Mouse (Mus musculus): ENCODE measurements around the gene Srsf10.

Srsf10 gene

DNA sequence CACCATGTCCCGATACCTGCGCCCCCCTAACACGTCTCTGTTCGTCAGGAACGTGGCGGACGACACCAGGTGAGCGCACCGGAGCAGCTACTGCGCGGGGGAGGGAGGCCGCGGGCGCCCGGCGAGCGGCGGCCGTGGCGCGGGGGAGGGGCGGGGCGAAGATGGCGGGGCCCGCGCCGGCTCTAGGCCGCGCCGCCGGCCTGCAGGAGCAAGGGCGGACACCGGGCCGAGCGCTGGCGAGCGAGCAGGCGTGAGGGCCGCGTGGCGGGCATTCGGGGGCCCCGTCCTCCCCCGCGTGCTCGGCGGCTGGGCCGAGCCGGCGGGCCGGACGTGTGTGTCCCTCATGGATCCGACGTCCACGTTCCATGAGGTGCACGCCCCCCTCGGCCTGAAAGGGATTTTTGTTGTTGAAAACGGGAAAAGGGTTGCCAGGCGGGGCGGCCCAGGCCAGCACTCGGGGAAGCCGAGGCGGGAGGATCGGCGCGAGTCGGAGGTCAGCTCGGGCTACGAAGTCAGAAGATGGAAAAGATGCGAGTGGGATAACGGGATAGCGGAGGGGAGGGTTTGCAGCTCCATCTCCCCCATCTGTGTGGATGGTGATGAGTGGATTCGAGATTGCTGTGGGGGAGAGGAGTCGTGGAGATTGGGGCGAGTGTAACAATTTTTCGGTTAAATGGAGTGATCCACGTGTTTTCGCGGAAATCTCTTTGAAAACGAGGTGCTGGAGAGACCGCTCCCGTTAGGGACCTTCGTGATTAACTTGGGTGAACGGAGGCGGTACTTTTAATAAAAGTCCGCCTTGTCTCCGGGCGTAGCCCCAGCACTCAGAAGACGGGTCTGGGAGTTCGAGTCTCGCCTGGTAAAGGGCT, 910 bp downstream of the Srsf10 start:
- peak; percentile 82 for DNase-seq (ENCODE audit: low spot score)

DNA sequence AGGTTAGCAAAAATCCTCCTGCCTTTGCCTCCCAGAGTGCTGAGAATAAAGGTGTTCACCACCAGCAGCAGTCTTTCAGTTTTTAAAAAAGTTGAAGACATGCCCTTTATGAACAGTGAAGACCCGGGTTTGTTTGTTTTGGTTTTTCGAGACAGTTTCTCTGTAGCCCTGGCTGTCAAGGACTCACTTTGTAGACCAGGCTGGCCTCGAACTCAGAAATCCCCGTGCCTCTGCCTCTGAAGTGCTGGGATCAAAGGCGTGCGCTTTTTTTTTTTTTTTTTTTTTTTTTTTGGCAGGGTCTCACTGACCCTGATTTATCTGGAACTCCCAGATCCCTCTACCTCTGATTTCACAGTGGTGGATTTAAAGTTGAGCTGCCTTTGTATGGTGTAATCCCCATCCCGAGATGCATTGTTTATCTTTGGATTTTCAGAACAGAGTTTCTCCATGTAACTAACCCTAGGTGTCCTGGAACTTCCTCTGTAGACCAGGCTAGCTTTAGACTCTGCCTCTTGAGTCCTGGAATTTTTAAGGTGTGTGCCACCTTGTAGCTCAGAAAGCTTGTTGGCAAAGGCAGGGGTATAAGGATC, 2.1 kb downstream of the Srsf10 start:
- no peak for DNase-seq (ENCODE audit: low spot score)

DNA sequence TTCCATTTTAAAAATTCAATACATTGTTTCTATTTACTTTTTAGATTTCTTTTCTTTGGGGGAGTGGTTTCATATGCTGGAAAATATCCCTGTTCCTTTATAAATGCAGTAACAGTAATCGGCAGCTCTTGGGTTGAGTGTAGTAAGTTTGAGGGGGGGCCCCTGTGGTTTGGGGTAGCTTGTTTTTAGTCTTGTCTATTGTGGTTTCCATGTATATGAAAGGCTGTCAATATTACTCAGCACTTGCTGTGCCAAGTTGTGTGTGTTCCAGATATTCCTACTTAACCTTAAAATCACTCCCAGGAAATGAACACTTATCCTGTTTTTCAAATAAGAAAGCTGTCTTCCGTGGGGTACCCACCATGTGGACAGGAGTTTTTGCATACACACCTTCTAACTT, 13.4 kb downstream of the Srsf10 start:
- no peak for DNase-seq (ENCODE audit: low spot score)

DNA sequence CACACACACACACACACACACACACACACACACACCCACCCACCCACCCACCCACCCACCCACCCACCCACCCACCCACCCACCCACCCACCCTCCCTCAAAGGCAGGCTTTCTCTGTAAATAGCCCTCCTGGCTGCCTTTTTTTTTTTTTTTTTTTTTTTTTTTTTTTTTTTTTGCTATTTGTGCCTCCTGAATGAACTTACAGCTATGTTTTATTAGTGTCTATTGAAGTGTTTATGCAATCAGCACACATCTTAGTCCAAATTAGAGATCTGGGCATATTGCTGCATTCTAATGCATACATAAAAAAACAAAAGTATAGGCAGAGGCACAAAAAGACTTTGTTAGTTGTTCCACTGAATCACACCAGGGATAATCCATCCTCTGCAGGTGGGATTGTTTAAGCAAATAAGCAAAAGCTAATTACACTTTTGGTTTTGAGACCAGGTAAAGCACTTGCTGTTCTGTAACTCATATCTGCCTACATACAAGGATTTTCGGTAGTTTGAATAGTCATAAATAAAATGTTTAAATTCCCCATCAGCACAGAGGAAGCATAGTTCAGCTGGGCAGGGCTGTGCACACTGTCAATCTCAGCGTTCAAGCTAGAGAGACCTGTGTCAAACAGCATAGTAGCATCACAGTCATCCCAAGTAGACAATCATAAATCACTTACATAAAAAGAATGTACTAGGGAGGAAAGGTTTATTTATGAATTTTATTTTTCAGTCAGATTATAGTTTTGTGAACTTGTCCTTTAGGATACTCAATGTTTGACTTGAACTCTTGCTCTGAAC, 14.9 kb downstream of the Srsf10 start:
- no peak for DNase-seq (ENCODE audit: low spot score)

DNA sequence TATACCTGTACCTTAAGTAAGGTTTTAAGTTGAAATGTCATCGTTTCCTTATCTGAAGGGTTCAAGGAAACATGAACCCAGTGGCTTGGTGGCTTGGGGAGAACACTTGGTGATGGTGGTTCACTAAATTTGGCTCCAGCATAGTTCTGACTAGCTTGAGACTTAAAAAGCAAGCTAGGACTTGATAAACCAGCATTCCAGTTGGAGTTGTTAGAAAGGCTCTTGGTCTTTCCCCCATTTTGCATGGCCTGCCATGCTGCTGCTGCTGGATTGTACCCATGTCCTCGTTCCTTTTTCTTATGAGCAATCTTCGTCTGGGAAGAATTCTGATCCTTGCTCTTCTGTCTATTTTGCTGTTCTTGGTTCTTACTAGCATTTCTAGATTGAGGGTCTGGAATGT, 16.5 kb downstream of the Srsf10 start:
- no peak for DNase-seq (ENCODE audit: low spot score)

DNA sequence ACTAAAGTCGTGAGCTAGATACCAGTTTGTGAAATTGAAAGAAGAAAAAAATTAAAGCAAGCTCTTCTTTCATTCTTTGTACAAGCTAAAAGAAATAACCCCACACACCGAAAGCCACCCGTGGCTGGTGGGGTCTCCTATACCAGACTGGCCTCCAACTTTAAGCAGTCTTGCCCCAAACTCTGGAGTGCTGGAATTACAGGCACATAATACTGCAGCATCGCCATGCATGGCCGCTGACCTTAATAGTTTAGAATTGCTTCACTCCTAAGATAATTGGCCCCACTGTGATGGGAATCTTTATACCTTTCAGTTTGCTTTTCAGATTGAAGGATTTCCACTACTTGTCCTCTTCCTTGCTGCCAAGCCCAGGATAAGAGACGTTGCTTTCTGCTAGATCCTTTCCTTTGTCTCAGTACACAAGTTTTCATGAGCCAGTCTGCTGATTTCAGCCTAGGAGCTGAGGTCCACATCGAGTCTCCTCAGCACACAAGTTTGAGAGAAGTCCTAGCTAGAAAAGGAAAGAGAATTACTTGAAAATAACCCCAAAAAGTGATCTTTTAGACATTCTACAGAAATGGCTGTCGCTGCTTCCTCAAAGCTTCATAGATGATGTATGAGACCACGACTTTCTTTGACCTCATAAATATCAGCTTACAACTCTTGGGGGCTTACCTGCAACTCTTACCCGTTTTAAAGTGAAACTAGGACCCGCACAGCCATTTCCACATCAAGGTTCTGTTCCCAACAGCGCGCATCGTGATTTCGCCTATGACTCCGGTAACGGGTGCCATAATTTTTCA, 17.2 kb downstream of the Srsf10 start:
- no peak for DNase-seq (ENCODE audit: low spot score)

DNA sequence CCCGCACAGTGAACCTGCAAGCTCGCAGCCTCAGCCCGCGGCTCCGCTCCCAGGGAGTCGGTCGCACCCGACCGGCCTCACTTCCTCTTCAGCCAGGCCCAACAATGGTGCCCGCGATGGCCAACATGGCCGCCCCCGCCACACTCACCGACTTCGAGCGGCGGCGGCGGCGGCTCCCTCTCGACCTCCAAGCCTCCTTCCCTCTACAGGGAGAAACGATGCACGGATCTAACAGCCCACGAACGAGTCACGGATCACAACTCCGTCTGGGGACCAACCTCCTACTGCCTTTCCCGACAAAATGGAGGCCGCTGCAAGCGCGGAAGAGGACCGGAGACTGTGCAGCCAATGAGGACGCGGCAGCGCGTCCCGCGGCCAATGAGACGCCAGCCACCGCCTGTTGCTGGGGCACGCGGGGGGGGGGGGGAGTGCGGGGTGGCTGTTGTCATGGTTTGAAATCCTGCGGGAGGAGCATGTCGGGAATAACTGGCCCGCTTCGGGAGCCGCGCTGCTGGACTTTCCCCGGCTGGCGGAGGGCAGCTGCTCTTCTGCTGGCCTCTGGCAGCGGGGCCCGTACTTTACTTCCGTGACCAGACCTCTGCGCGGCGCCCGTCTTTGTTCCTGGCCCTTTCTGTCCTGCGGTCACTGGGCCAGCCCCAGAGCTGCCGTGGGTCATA, 18.1 kb downstream of the Srsf10 start, which contains the start of gene Pnrc2:
Pnrc2 (minus strand) TSS at position 325 of the 677 bp plus-strand sequence.
- DNase-seq (ENCODE audit: low spot score): peak; percentile 96

DNA sequence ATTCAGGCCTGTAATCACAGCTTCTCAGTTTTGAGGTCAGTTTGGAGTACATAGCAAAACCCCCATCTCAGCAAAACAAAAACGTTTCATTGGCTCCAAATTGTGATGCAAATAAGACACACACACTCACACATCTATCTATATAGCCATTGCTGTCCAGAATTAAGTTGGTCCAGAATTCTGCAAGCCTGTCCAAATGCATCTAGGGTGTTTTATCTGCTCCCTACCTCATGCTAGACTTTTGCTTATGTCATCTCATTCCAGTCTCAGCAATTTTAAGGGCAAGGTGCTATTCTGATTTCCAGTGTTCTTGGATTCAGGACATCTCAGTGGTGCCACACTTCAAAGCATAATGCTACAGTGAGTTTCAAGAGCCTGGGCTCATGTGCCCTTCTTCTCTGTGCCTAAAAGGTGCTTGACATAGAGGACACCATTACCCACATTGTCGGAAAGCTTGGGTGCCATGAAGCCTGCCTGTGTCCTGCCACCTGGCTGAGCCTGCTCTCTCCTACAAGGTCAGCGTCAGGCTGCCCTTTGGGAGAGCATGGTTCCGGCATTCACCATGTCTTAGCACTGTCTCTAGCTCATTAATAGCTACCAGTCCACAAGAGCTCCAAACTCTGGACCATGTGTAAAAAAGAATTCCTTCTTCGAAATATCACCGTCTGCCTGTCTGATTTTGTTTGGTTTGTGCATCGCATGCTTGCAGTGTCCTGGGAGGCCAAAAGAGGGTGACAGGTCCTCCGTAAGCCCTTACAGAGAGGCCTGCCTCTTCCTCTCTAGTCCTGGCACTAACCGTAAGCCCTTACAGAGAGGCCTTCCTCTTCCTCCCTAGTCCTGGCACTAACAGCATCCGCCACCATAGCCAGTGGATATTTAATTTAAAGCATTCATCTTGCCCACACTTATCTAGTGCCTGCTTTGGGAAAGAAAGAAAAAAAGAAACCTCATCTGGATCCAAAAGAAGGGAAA, 19.3 kb downstream of the Srsf10 start:
- DNase-seq (ENCODE audit: low spot score): no peak

DNA sequence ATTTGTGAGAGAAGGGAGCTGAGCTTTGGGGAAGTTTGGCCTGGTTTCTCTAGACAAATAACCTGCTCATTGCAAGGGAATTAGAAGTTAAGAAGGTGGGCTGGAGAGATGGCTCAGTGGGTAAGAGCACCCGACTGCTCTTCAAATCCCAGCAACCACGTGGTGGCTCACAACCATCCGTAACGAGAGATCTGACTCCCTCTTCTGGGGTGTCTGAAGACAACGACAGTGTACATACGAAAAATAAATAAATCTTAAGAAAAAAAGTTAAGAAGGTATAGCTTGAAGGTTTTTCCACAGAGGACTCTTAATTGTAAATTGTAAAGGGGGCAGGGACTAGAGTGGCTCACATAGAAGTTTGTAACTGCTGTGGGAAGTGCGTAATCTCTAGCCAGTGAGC, 20.0 kb downstream of the Srsf10 start:
- no peak for DNase-seq (ENCODE audit: low spot score)

DNA sequence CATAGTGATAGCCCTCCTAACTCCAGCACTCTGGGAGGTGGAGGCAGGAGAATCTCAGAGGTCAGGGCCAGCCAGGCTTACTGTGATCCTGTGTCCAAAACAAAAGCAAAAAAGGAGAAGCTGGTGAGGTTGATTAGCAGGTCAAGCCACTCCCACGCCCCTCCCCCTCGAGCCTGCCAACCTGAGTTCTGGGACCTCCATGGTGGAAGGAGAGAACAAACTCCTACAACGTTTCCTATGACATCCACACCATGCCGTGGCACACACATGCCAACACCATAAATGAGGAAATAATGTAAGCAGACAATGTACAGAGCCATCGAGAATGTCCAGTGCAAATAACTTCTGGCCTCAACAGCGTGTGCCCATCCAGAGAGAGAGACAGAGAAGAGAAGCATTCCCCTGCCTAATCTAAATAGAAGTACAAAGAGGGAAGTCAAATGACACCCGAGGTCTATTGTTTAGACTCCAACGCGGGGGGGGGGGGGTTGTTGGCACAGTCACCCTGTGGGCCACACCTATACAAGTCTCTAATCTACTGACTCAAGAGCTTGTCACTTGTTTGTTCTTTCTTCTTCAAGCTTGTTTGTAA, 20.5 kb downstream of the Srsf10 start:
- peak; percentile 73 for DNase-seq (ENCODE audit: low spot score)

DNA sequence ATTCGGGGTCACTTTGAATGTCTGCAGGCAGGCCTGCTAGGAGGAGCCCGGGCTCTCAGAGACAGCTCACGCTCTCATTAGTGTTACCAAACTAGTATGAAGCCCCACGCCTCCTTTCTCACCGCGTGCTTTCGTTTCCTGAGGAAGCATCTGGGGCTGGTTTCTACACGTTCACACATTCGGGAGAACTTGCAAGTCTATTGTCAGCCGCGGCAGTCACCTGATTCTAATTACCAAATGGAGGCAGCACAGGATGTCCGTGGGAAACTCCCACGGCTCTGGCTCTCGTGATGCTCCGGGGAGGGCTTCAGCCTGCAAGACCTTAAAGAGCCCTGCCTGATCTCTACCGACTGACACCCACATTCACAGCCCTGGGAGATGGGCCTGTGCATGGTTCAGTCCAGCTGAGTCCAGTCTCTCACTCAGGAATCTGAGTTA, 21.1 kb downstream of the Srsf10 start:
- peak; percentile 69 for DNase-seq (ENCODE audit: low spot score)

DNA sequence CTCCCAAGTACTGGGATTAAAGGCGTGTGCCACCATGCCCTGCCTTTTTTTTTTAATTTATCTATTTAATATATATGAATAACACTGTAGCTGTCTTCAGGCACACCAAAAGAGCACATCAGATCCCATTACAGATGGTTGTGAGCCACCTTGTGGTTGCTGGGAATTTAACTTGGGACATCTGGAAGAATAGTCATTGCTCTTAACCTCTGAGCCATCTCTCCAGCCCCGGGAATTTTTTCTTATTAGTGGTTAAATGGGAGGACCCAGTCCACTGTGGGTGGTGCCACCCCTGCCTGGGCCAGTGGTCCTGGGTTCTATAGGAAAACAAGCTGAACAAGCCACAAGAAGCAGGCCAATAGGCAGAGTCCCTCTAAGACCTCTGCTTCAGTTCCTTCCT, 22.2 kb downstream of the Srsf10 start:
- DNase-seq (ENCODE audit: low spot score): no peak

DNA sequence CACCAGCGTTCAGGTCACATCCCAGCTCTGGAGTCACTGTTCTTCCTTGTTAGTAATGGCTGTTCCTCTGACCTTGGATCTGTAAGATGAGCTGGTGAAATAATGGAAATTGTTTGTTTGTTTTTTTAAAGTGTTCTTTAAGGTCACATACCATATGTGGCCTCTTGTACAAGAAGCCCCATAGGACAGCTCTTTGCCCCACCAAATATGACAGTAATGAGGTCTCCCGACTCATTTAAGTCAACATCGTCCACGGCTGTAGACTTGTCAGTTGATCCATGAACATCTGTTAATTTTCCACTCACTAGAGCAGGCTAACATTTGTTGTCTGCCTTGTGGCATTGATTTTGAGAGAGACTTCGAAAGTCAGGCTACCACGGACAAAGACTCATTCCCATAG, 23.5 kb downstream of the Srsf10 start:
- no peak for DNase-seq (ENCODE audit: low spot score)

DNA sequence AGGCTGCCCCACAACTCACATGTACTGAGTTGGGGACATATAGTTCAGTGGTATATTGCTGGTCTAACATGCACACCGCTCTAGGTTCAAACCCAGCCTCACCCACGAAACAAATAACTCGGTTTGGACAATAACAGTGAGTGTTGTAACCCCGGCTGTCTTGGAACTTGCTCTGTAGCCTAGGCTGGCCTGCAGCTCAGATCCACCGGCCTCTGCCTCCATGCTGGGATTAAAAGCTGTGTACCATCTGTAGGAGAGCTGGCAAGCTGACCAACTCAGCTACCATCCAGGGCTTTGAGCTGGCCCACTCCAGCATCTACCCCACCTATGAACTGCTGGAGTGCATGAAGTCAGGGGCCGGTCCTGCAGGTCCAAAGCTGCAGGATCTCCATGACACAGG, 24.5 kb downstream of the Srsf10 start:
- no peak for DNase-seq (ENCODE audit: low spot score)

DNA sequence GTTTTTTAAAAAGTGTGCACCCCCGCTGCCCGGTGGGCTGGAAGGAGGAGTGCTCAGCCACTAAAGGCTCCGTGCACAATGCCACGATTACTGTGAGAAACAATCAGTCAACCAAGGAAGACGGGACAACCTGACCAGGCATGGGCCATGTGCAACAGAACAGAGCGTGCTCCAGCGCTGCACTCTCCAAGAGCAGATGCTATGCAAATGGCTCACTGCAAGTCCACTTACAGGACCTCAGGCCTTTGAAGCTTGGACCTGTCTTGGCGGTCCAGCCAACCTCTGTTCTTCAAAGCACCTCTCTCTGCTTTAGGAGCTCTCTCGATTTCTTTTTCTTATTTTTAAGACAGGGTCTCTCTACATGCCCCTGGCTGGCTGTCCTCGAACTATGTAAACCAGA, 25.0 kb downstream of the Srsf10 start:
- DNase-seq (ENCODE audit: low spot score): no peak

DNA sequence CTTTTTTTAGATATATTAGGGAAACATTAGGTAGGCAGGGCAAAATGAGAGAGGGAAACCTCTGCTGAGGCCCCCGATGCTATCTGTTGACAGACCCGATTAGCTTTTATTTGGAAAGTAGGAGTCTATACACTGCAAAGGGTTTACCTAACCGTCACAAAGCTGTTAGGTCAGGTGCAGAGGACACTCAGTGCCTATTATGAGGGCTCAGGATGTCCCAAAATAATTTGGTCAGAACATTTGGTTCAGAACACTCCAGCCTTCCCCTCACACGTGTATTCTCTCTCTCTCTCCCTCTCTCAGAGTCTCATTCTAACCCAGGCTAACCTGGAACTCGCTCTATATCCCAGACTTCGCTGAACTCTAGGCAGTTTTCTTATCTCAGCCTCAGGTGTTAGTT, 26.5 kb downstream of the Srsf10 start:
- no peak for DNase-seq (ENCODE audit: low spot score)

DNA sequence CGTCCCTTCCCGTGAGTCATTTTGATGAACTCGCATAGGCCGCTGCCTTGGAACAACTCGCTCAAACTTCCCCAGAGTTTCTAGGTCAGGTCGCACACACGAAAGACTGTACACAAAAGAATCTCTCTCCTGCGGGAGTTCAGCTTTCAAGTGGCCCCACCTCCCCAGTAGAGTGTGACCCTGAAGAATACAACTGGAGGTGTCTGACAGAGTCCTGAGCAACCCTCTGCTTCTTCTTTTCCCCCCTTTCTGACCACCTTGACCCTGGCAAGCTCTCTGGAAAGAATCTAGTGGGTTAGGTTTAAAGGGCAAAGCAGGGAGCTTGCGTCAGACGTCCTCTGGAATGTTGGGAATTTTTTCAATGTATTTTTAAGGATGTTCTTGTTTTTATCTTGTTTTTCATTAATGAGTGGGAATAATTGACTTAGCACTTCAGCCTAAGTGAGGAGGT, 27.9 kb downstream of the Srsf10 start:
- DNase-seq (ENCODE audit: low spot score): no peak

DNA sequence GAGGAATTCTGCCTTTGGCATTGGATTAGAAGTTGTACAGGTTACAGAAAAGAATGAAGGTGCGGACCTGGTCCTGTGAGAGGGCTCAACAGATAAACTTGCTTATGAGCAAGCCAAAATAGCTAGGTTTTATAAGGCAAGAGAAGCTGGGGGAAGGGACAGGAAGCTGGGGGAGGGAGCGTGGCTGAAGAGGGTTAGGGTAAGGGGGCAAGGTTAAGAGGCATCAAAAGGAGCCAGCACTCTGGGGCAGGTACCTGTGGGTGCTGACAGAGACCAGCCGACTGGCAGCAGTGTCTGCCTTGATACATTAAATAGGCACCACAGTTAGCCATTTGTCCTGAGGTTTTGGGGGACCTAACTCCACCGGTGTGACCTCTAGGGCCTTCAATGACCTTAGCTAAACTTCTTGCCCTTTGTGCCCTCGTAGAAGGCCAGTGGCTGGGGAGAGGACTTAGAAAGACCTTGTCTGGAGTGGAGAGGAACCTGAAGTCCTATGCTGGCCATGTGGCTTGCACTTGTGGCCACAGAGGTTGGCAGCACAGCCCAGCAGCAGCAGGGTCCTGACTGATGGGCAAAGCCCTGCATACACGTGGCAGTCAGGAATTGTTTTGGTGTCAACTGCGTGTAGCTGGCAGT, 28.5 kb downstream of the Srsf10 start:
- no peak for DNase-seq (ENCODE audit: low spot score)

DNA sequence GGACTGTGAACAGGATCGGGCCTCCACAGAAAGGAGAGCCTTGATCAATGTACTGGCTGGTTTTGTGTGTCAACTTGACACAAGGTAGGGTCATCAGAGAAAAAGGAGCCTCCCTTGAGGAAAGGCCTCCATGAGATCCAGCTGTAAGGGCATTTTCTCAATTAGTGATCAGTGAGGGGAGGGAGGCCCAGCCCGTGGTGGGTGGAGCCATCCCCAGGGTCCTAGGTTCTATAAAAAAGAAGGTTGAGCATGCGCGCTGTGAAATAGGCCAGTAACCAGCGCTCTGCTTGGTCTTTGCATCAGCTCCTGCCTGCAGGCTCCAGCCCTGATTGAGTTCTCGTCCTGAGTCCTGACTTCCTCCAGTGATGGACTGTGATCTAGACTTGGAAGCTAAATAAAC, 29.0 kb downstream of the Srsf10 start:
- peak; percentile 40 for DNase-seq (ENCODE audit: low spot score)
